Comparison of ENCODE assay signal across 25 mouse cellular contexts in the genomic region with DNA sequence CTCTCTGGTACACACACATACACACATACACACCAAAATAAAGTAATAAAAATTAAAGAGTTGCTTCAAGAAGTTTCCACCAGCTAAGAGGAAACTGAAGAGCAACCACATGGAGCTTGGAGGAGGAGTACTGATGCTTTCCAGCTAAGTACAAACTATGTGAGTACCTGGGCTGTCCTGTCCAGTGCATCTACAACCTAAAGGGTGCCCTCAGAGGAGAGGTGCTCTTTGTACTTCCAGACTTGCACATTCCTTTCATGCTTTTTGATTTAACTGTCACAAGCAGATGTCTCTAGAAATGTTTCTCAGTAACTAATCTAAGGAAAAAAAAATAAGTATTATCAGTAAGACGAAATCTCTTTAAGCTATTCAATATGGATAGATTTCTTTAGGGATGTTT.
"Had no signal": no experiment of that assay in that cellular context is flagged by ENCODE, and none has a peak within 500 bp of the region (broad histone marks: within the 10 kb centered on the region; RNA-seq: fewer than 3 reads in every experiment).

No protein-coding gene starts in this region.

- DNase-seq: gastrocnemius, adult 2 months; gastrocnemius, postnatal 10 days; gastrocnemius, postnatal 25 days; heart, adult 18-20 months; heart, postnatal 10 days; heart, postnatal 4 days; liver; liver, embryonic 13.5 days had no signal

- H3K36me3 ChIP-seq: intestine, embryonic 15.5 days had no signal

- ATAC-seq: forebrain, embryonic 16.5 days; hindbrain, embryonic 16.5 days; inflammation-experienced regulatory T-cells, adult 6 months; intestine, embryonic 15.5 days; intestine, postnatal 0 days had no signal

- H3K27me3 ChIP-seq: heart, embryonic 12.5 days; hindbrain, embryonic 12.5 days; intestine, embryonic 15.5 days; limb, embryonic 12.5 days; liver, embryonic 13.5 days; liver, embryonic 15.5 days had no signal

- H3K9me3 ChIP-seq: heart, embryonic 10.5 days; intestine, embryonic 15.5 days; limb, embryonic 10.5 days; liver, embryonic 13.5 days; liver, embryonic 15.5 days had no signal

- H3K27ac ChIP-seq: gastrocnemius, adult 2 months; heart, embryonic 10.5 days; hindbrain, embryonic 10.5 days; hindbrain, embryonic 12.5 days; hindbrain, embryonic 14.5 days; intestine, embryonic 15.5 days; kidney, postnatal 0 days; limb, embryonic 10.5 days; limb, embryonic 12.5 days; liver, embryonic 13.5 days; liver, embryonic 15.5 days had no signal

- H3K4me2 ChIP-seq: heart, embryonic 12.5 days; hindbrain, embryonic 12.5 days; hindbrain, embryonic 14.5 days; intestine, embryonic 15.5 days; limb, embryonic 12.5 days; liver, embryonic 11.5 days; liver, embryonic 13.5 days; liver, embryonic 15.5 days had no signal

- H3K4me3 ChIP-seq: gastrocnemius, adult 2 months; heart, embryonic 10.5 days; heart, embryonic 12.5 days; hindbrain, embryonic 10.5 days; hindbrain, embryonic 12.5 days; intestine, embryonic 15.5 days; layer of hippocampus, adult 2 months; left cerebral cortex, adult 2 months; limb, embryonic 10.5 days; limb, embryonic 12.5 days; liver, embryonic 13.5 days; liver, embryonic 15.5 days had no signal

- H3K9ac ChIP-seq: heart, embryonic 12.5 days; hindbrain, embryonic 12.5 days; hindbrain, embryonic 14.5 days; intestine, embryonic 15.5 days; limb, embryonic 12.5 days; liver, embryonic 13.5 days; liver, embryonic 15.5 days had no signal

- H3K4me1 ChIP-seq: hindbrain, embryonic 10.5 days; hindbrain, embryonic 12.5 days; limb, embryonic 10.5 days; limb, embryonic 12.5 days; liver, embryonic 15.5 days had no signal
